Mouse (Mus musculus) embryo, embryonic 10.5 days (tissue): ENCODE measurements around the gene Ap3d1.
A peak's percentile ranks its signal among the peaks of the same experiment; 100 is the strongest.

Experiments
- DNase-seq: peaks from one replicate; pipeline ENCODE4 v3.0.0-alpha.2; 2015; ENCODE audit warnings: low spot score

The Ap3d1 gene

GRCm38 (mm10) chr10:80702536-80703390 lies 39.3 kb downstream of the Ap3d1 start:
- DNase-seq: peak; percentile 95

DNA sequence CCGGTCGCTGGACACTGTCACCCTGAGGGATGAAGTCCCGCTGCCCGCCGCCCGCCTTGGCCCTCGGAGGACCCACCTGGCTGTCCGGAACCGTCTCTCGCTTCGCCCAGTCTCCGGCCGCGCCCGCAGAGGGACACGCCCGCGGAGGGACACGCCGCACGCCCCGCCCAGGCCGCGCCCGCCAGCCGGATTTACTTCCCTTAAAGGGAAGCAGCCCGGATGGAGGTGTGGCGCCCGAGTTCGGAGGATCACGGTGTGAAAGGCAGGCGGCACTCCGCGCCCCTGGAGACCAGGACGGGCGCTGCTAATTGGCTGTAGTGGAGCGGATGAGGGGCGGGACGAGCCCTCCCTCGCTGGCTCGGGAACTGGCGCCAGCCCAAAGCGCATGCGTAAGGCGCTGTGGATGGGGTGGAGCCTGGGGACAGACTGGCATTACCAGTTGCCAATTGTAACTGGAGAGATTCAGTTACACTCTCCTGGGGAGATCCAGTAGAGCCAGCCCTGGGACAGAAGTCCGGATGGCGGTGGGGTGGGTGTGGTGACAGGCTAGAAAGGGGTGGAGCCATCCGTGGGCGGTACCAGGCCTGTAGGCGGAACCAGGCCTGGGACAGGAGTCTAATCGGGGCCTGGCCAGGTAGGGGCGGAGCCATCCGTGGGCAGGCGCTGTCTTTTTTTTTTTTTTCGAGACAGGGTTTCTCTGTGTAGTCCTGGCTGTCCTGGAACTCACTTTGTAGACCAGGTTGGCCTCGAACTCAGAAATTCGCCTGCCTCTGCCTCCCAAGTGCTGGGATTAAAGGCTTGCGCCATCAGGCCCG lies 40.1 kb downstream of the Ap3d1 start, which contains the start of the genes Mob3a and Izumo4:
Gene Mob3a (minus strand): TSS at position 257 of the 815 bp plus-strand sequence.
Gene Izumo4 (plus strand): TSS at position 464 of the 815 bp plus-strand sequence.
- peak; percentile 99 for DNase-seq

DNA sequence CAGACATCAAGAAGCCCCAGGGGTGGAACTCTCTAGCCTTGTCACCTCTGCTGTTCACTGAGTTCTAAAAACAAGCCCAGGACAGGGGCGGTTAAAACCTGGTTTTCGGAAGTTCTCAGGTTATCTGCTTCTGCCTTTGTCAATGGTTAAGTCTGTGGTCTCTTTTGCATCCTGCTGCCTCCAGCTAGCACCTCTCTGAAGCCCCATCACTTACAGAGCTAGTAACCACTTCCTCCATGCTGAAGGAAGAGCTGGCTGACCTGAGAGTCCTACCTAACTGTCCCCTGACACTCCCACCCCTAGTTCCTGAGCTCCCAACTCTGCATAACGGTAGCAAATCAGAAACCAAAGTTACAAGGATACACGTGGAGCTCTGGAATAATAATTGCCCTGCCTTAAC lies 41.3 kb downstream of the Ap3d1 start:
- DNase-seq: peak; percentile 5

DNA sequence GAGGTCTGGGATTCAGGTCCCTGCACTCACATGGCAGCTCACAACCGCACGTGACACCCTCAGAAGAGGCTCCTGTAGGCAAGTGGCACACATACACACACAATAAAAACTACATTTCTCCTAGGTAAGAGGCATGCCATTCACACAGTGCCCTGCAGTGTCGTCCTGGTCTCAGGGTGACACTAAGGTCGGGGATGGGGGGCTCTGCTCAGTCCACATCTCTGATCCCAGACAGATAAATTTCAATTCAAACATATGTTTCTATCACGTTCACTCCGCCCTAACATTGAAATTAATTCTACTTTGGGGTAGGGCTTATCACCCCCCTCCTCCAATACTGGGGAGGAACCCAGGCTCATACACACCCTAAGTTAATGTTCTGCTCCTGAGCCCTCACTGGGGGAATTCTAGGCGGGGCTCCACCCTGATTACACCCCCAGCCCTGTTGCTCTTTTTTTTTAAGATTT lies 42.0 kb downstream of the Ap3d1 start:
- DNase-seq: no peak

DNA sequence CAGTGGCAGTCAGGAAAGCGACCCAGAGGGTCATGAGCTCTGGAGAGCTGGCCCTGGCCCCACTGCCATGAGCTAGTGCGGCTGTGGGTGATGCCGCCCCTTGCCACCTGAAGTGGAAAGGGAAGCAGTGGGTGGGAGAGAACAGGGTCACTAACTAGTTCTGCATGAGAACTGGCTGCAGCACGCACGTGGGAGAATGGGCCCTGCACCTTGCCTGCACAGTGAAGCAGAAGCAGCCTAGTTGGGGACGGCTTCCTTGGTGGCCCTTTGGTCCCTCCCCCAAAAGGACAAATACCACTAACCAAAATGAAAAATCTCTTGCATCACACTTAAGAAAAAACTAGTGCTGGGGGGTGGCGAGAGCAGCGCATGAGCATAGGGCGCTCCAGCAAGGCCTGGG lies 43.5 kb downstream of the Ap3d1 start:
- no peak for DNase-seq

GRCm38 (mm10) chr10:80697812-80698211 lies 44.3 kb downstream of the Ap3d1 start:
- DNase-seq: peak; percentile 8

DNA sequence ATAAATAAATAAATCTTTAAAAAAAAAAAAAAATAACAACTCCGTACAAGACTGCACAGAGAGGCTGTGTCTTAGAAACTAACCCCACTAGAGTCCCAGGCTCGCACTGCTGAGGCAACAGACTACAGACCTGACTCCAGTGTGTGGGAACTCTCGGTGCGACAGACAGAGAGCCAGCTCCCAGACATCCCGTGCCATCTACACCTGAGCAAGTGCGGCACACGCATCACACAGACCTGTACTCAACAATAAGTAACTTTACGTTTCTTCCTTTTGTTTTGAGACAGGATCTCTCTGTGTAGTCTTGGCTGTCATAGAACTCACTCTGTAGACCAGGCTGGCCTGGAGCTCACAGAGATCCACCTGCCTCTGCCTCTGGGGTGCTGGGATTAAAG lies 44.7 kb downstream of the Ap3d1 start:
- no peak for DNase-seq

DNA sequence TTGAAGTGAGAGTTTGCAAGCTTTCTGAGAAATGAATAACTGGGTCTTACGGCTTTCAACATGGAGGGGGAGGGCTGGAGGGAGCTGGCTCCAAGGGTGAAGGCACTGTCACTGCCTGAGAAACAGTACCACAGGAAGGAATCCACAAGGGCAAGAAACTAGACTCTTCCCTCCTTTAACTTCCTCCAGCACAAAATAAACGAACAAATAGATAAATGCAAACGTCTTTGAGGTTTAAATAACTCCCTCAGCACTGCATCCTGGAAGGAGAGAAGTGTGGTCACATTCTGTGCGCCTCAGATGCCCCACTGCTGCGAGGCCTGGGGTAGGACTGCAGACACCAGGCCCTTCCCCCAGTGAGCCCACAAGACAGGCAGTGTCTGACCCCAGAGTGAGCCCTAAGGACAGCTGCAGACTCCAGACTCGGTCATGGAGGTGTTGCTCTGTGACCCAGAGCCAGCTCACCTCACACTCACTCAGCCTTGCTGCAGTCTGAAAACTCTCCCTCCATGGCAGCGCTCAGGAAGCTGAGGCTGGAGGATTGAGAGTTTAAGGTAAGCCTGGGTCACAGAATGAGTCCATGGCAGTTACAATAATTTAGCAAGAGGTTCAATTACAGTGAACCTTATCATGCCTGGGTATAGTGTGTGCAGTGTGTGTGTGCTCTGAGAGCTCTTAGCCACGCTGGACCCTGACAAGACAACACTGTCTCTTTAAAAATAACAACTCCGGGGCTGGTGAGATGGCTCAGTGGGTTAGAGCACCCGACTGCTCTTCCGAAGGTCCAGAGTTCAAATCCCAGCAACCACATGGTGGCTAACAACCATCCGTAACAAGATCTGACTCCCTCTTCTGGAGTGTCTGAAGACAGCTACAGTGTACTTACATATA lies 45.3 kb downstream of the Ap3d1 start:
- no peak for DNase-seq

DNA sequence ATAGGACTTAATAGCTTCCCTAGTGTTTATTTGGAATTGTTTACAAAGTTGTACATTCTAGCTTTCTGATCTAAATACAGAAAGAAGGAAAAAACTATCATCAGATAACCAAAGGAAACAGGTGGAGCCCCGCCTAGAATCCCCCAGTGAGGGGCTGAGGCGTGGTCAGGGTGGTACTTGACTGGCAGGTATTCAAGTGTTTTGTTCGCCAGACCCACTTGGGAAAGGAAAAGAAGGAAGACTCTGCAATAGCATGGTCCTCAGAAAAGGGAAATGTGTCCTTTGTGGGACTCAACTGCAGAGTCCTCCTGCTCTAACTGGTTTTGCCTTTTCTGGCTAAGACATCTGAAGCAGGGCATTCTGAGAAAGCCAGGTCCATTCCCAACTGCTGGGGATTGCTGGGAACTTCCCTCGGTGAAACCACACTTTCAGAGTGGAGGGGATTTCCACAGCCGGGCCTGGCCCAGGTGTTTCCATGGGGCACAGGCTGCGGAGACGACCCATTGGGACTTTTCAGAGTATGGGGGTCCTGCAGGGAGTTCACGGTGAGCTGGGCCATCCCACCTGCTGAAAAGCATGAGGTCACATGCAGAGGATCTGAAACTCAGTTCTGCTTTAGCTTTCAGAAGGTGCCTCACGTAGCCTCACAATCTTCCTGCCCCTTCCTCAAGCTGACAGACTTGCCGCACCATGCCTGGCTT lies 46.1 kb downstream of the Ap3d1 start:
- DNase-seq: no peak

DNA sequence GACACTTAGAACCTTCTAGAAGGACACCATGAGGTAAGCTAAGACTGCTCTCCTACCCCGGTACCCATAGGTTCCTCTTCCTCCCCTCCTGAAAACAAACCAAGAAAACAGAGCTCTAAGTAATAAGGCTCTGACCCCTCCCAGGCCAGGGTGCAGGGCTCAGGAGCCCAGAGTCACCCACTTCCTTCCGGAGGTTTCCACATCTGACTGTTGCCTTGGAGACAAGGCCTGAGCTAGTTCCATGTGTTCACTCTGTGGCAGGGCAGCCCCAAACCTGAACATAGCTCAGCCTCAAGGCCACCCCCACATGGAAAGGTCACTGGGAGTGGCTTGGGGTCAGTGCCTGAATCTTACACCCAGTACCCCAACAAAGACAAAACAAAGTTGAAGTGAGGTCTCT lies 46.9 kb downstream of the Ap3d1 start:
- DNase-seq: no peak

DNA sequence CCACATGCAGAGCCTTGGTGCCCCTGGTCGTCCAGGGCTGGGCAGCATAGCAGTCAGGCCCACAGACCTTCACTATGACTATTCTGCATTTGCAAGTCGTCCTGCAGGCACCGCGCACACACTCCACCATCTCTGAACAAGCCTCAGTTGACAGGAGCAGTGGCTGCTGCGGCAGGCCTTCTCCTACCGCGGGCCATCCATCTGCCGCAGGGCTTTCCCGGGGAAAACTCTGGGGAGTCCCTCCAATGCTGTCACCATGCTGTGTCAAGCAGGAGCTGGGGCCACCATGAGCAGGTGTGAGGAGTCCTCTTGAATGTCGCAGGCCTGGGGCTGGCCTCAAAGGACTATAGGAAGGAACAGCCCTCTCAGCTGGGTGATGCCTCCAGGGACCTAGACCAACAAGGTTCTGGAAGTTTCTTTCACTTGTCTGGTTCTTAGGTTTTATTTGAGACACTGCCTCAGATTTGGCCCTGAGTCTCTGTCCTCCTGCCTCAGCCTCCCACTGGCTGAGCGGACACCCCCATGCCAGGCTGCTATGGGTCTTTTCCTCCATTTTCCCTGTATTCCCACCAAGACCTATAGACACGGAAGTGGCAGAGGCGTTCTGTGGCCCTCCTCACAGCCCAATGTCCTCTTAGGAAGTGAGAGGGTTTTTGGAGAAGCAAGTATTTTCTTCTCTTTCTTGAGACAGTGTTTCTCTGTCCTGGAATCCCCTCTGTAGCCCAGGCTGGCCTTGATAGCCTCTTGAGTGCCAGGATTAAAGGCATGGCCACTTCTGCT lies 47.7 kb downstream of the Ap3d1 start:
- DNase-seq: no peak

DNA sequence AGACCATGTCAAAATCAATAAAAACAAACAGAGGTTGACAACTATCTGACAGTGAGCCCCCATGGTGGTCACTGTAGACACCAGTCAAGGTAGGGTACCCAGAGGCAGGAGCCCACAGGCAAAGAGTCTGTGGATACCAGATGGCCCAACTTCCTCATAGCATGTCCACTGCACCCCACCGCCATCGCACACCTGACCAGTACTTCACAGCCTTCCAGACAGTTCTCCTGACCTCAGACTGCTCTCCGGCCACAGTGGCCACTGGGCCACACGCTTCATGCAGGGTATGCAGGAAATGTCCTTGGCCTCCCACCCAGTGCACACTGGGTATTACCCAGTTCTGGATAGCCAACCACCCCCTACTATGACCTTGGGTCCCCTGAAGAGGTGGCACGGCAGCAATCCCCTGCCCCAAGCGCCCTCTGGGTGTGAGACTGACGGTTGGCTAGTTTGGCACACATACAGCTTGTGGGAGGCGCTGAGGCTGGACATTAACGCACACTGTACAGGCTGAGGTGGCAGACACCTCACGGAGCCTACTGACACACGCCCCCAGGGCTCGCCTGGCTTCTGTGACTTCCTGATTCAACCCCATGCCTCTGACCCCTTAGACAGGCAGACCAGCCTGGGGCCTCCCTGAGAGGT lies 48.5 kb downstream of the Ap3d1 start:
- no peak for DNase-seq

DNA sequence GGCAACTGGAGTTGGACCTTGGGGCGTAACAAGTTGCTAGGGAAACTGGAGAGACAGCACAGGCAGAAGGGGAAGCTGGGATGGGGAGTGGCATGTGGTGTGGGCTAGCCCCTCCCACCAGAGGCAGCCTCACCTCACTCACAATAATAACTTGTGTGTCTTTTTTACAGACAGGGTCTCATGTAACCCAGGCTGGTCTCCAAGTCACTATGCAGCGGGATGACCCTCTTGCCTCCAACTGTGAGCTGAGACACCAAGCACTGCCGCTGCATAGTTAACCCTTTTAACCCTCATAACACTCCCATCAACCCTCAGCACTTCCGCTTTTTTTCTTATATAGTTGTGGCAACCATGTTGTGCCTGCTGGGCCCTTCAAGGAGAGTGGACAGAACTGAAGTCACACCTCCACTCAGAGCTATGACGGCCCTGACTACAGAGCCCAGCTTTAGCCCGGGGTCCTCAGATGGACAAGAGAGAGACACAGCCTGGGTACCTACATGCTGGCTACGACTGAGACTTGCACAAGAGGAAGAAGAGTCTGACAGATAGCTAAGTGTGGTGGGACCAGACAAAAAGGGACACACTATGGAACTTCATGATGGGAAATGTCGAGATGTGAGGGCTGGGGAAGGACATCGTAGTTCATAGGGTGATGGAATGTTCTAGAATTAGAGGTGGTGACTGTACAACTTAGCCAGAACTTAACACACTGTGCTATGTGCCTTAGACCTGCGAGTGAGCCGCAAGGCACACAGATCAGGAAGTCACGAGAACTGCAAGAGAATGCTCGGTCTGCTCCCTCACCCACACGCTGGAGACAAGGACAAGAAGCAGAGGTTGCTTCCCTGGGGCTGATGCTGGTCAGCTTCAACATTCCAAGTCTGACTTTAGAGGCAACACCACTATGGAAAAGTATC lies 49.6 kb downstream of the Ap3d1 start:
- DNase-seq: no peak

- peak; percentile 77 for DNase-seq
Observed at GRCm38 (mm10) chr10:80687850-80688249, 54.2 kb downstream of the Ap3d1 start.

DNA sequence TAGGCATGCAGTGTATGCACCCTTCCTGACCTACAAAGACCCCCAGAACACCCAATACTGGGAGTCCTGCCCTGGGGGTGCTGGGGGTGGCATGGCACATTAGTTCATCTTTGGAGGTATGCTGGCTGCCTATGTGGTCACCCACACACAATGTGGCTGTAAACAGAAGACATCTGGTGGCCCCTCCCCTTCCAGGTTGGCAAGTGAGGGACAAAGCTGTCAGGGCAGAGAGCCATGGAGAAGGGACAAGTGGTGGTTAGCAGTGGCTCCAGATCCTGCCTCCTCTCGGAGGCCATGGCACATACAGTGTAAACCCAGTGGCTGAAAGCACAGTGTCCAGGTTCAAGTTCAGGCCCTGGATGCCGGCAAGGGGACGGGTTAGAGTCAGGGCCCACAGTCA lies 55.4 kb downstream of the Ap3d1 start:
- no peak for DNase-seq

DNA sequence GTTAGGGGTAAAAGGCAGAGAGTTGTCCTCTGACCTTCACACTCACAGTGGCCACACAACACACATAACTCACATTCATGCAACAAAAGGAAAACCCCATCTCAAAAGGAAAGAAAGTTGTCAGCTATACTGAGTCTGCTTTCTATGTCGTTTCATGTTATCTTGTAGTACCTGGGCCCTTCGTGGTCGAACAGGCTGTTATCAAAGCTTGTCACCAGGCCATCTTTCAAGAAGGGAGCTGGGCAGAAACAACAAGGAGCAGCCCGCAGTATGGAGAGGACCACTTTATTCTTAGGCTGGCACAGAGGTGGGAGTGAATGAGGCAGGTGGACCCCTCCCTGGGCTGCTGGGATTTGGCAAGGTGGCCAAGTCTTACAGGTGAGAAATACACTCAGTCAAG lies 57.1 kb downstream of the Ap3d1 start:
- no peak for DNase-seq

DNA sequence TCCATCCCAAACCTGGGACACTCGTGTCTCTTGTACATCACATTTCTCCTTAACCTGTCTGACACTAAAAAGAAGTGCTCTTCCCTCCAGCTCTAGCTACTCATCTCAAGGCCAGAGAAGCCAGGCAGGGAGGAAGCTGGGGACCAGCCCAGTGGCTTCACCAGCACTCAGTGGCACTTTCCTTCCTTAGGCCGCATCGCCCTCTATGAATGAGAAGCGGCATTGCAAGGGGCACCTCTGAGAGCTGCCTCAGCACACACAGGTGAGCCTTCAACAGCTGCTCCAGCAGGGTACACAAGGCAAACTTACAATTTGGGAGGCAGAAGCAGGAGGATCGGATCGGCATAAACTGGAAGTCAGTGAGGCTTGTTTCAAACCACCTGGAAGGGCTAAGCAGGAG lies 57.9 kb downstream of the Ap3d1 start:
- peak; percentile 57 for DNase-seq

GRCm38 (mm10) chr10:80683647-80684046 lies 58.4 kb downstream of the Ap3d1 start:
- no peak for DNase-seq

DNA sequence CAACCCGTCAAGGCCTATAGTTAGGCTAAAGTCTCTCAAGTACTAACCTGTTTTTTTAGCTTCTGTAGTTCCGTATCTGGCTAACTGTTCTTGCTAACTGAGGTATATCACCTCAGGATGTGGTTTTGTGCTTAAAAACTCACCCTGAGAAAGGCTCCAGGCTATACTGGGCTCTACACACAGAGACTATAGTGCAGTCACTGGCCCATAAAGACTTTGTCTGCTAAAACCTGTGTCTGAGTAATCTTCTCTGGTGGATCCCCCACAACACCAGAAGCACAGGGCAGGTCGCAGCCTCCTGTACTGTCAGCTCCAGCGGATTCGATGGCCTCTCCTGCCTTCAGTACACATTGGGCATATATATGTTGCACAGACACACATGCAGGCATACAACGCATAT lies 60.1 kb downstream of the Ap3d1 start:
- DNase-seq: no peak
